Mouse (Mus musculus) erythroblast, embryonic 14.5 days (primary cell): ENCODE data around the gene Gpr146.

ENCODE experiments used
- GATA1 ChIP-seq: IDR thresholded peaks from 2 replicates; pipeline ENCODE4 v1.6.1; 2012; ENCODE audit warnings: low read length, inconsistent platforms, mixed read lengths
- TAL1 ChIP-seq: IDR thresholded peaks from 3 replicates; pipeline ENCODE4 v1.6.1; 2012; ENCODE audit warnings: low read length, inconsistent platforms, mixed read lengths

DNA sequence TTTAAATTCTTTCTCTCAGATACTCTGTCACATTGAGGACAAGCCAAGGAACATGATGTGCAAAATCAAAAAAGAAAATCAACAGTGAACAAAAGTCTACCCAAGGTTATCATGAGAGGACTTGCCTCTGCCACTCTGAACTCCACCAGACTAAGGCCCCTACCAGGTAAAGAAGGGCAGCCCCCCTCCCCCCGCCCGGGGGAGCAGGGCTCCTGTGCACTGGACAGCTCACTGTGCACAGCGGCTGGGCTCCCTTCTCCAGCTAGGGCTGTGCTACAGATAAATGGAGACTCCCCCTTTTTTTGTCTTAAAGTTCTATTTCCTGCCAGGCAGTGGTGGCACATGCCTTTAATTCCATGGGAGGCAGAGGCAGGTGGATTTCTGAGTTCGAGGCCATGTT lies 60.3 kb downstream of the Gpr146 start:
- TF ChIP-seq GATA1 (no peak), TAL1 (no peak)
